18 mouse cellular contexts compared by ENCODE assay signal in genomic region chr10:119121575-119121974, GRCm38 (mm10).
"Had no signal": no experiment of that assay in that cellular context is flagged by ENCODE, and none has a peak within 500 bp of the region (broad histone marks: within the 10 kb centered on the region; RNA-seq: fewer than 3 reads in every experiment).

No protein-coding gene starts in this region.

- H3K4me1 ChIP-seq: lung, embryonic 15.5 days; midbrain, embryonic 13.5 days; midbrain, embryonic 15.5 days; neural tube, embryonic 12.5 days; stomach, embryonic 15.5 days had no signal

- ATAC-seq: liver, postnatal 0 days; lung, postnatal 0 days; midbrain, embryonic 13.5 days; midbrain, embryonic 15.5 days had no signal

- H3K9me3 ChIP-seq: lung, embryonic 15.5 days; midbrain, embryonic 13.5 days; midbrain, embryonic 15.5 days; neural tube, embryonic 12.5 days; stomach, embryonic 15.5 days had no signal

- H3K9ac ChIP-seq: liver, postnatal 0 days; lung, embryonic 15.5 days; midbrain, embryonic 13.5 days; midbrain, embryonic 15.5 days; neural tube, embryonic 12.5 days; stomach, embryonic 15.5 days had no signal

- H3K4me3 ChIP-seq: lung, embryonic 15.5 days; megakaryocyte, embryonic 14.5 days; midbrain, embryonic 13.5 days; midbrain, embryonic 15.5 days; neural tube, embryonic 12.5 days; stomach, embryonic 15.5 days had no signal

- H3K27ac ChIP-seq: lung, embryonic 15.5 days; macrophage; midbrain, embryonic 13.5 days; midbrain, embryonic 15.5 days; neural tube, embryonic 12.5 days; stomach, embryonic 15.5 days; stomach, postnatal 0 days had no signal

- H3K27me3 ChIP-seq: lung, embryonic 15.5 days; megakaryocyte, embryonic 14.5 days; midbrain, embryonic 13.5 days; midbrain, embryonic 15.5 days; neural tube, embryonic 12.5 days; stomach, embryonic 15.5 days had no signal

- DNase-seq: liver, postnatal 0 days; lung, adult 2 months; lung, postnatal 14 days; lung, postnatal 36 days; right cerebral cortex, postnatal 14 days; thymus, adult 18-20 months; thymus, postnatal 14 days; thymus, postnatal 36 days had no signal

- H3K36me3 ChIP-seq: lung, embryonic 15.5 days; midbrain, embryonic 13.5 days; midbrain, embryonic 15.5 days; neural tube, embryonic 12.5 days; stomach, embryonic 15.5 days had no signal

- H3K4me2 ChIP-seq: lung, embryonic 15.5 days; midbrain, embryonic 11.5 days; midbrain, embryonic 13.5 days; midbrain, embryonic 15.5 days; neural tube, embryonic 12.5 days; stomach, embryonic 15.5 days had no signal
